Mouse (Mus musculus) cortical plate, adult 2 months (tissue): ENCODE data around the gene Rab8b. TPM values are rescaled to one million over a fixed set of nuclear protein-coding genes. Genes with fewer than 3 reads are reported as not detected.
"Not testable (repeated sequence)": the region's sequence is repeated elsewhere in the genome, so short reads cannot be mapped to it uniquely, and the experiment has no call there.

Experiments used
- H3K27ac ChIP-seq: fragments of 200-500 bp; 2 replicates; pipeline ENCODE4 v1.5.1; 2012; ENCODE audit warnings: low read length, control low read depth, inconsistent platforms; ENCODE audit not compliant: insufficient read depth
- H3K4me1 ChIP-seq: fragments of 200-500 bp; 2 replicates; pipeline ENCODE4 v1.6.1; 2011; ENCODE audit warnings: low read length; ENCODE audit not compliant: control insufficient read depth, insufficient read depth
- H3K4me3 ChIP-seq: fragments of 200-500 bp; 2 replicates; pipeline ENCODE4 v1.5.1; 2011; ENCODE audit warnings: mild to moderate bottlenecking, low read length, control low read depth; ENCODE audit not compliant: insufficient read depth
- CTCF ChIP-seq: fragments of 200-500 bp; IDR thresholded peaks from 2 replicates; pipeline ENCODE4 v1.5.1; 2011; ENCODE audit warnings: mild to moderate bottlenecking, control low read depth, low read length; ENCODE audit not compliant: insufficient read depth; ENCODE audit errors: extremely low read depth
- POLR2A ChIP-seq: fragments of 200-500 bp; IDR thresholded peaks from 2 replicates; pipeline ENCODE4 v1.6.1; 2011; ENCODE audit warnings: mild to moderate bottlenecking, low read length, control low read depth; ENCODE audit not compliant: insufficient read depth; ENCODE audit errors: extremely low read depth
- polyA plus RNA-seq: library from polyadenylated mRNA; depleted of rRNA; stranded (reverse); fragments of >200 nt; gene quantifications from 2 replicates; pipeline ENCODE4 v1.2.3, GENCODE M21; 2012; rRNA removed

The Rab8b gene
- polyA plus RNA-seq, 1 experiment = 17.4 TPM

DNA sequence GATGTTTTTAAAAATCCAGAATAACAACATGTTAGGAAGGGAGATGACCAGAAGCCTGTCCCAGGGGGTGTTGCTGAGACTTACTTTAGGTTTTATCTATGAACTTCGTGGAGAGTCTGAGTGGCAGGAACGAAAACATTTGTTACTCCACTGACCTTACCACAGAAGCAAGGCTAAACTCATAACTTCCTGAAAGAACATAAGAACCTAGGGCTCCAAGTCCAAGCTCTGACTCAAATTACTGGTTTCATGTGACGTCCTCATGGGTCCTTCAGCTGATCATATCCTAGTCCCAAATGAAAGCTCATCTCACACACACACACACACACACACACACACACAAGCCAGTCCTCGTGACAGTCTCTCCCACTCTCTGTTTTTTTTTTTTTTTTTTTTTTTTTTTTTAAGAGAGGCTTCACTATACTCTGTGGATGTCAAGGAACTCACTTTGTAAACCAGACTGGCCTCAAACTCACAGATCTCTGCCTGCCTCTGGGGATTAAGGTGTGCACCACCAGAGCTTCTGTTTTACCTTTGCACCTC is 87.0 kb downstream of the Rab8b start:
- Histone ChIP-seq H3K4me1 (peaks cover 3% of the 10 kb centered on the region; the same call in 1 of the 2 replicates), H3K4me3 (no peak overlapping the region), H3K27ac (no peak overlapping the region)
- no peak for TF ChIP-seq CTCF
- TF ChIP-seq POLR2A = no peak

DNA sequence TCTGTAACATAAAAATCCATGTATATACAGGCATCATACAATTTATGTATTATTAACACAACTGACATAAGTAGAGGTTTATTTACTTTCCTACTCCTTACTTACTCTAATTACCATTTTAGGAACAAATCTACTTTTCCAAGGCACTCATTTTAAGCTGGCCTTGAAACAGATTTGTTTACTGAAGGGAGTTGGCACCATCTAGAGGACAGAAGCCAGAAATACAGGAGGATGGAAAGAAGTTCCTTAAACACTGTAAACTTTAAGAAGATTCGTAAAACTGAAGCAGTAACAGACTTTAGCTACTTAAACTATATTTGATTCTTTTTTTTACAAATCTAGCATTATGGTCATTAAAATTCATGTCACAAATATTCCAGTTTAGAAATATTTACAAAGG is 93.5 kb downstream of the Rab8b start:
- H3K4me1 ChIP-seq = no peaks in the 10 kb centered on the region
- no peak overlapping the region for H3K4me3 ChIP-seq
- no peak overlapping the region for H3K27ac ChIP-seq
- TF ChIP-seq POLR2A = no peak

DNA sequence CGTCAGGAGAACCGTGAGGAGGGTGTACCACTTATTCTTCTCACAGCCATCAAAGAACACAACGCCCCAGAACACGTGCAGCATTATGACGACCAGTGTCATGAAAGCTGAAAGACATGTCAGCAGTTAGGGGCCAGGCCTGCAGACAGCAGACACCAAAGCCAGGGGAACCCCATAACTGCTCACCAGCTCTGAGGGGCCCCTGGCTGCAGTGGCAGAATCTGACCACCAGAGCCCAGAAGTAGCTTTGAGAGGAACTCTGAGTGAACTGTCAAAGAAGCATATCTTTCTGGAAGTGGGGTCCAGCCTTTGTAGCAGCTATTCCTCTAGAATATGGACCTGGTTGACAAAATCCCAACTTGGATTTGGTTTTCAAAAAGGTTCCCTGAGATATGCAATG is 97.2 kb downstream of the Rab8b start:
- H3K4me1 ChIP-seq, H3K4me3 ChIP-seq, H3K27ac ChIP-seq: not testable (repeated sequence)

DNA sequence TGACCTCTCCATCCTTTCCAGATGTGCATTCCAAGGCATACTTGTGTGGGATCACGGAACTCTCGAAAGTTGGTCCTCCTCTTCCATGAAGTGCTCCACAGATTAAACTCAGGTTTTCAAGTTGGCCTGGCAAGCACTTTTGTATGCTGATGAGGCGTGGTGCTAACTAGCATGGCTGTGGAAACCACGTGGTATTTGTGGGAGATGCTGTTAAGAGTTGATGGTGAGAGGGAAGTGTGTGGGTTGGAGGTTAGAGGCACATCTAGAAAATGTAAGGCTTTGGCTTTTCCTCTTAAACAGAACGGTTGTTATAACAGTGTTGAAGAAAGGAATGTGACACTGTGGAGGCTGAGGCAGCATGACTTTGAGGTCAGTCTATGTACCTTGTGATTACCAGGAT is 98.5 kb downstream of the Rab8b start:
- Histone ChIP-seq H3K27ac (no peak overlapping the region), H3K4me3 (no peak overlapping the region), H3K4me1 (no peaks in the 10 kb centered on the region)
- TF ChIP-seq POLR2A (no peak), CTCF (no peak)

DNA sequence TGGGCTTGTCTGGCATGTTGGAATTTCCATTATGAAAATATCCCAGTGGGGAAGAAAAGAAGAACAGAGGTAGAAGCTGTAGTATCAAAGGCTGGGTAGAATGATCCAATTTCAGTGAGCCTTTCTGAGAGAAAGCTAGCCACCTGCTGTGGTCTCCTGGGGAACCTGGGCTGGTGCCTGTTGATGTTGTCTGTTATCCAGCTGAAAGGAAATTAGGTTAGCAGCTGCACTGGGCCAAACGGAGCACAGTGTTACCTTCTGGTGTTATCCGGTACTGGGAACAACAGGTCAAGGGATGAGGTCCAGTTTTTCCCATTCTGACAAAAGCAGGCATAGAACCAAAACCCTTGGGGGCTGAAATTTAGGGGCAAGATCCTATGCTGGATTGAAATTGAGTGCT is 106.1 kb downstream of the Rab8b start:
- Histone ChIP-seq H3K4me1 (no peaks in the 10 kb centered on the region), H3K27ac (no peak overlapping the region), H3K4me3 (no peak overlapping the region)
- no peak for TF ChIP-seq POLR2A
- no peak for TF ChIP-seq CTCF

DNA sequence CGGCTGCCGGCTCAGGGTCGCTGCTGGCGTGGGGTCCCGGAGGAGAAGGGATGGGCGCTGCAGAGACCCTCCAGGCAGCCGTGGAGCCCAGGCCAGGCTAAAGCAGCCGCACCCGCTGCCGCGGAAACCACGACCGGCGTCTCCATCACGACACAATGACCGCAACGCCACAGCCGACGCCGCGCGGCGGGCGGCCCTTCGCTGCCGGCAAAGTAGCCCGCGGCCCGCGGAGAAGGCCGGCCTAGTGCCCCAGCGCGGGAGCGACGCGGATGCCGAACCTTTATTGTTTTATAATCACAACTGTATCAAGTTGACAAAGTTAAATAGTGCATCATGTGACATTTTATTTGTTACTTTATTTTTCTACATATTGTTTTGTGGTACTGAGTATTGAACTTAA is 113.5 kb downstream of the Rab8b start:
- H3K27ac ChIP-seq, H3K4me3 ChIP-seq, H3K4me1 ChIP-seq: not testable (repeated sequence)

DNA sequence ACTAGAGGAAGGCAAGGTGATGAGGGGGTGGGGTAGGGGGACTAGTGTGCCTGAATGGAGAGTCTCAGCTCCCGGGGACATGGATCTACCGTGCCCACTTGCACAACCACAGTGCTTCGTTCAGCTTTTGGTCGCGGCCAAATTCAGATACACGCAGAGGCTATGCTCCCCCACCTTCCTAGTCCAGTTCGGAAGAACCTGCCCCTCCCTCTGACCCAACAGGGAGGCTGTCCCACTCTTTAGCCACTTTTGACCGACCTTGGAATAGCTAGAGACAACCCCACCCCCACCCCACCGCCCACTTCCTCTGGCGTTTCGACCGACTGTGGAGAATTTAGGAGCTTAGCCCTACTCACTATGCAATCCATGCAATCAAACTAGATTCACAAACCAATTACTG is 117.5 kb downstream of the Rab8b start:
- TF ChIP-seq POLR2A (no peak), CTCF (no peak)
- Histone ChIP-seq H3K4me1 (no peaks in the 10 kb centered on the region), H3K4me3 (no peak overlapping the region), H3K27ac (no peak overlapping the region)

DNA sequence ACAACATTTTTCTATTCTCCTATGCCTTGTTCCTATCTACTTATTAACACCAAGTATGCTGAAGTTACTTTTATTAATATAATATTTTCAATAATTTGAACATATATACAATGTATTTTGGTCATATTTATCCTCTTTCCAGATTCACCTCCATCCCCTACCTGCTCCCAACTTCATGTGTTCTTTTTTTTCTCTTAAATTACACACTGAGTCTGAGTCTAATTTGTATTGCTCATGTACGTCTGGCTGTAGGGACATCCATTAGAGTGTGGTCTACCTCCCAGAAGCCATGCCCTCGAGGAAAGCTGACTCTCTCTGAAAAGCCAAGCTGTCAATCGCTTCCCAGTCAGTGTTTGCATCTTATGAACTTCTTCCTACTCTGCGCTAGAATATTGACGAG is 122.7 kb downstream of the Rab8b start, which contains the start of gene Gm10647:
TSS of gene Gm10647 (plus strand) at position 301 of the 400 bp plus-strand sequence.
- H3K27ac ChIP-seq = no peak within 1 kb of the TSS
- TF ChIP-seq CTCF = no peak
- no peak for TF ChIP-seq POLR2A

DNA sequence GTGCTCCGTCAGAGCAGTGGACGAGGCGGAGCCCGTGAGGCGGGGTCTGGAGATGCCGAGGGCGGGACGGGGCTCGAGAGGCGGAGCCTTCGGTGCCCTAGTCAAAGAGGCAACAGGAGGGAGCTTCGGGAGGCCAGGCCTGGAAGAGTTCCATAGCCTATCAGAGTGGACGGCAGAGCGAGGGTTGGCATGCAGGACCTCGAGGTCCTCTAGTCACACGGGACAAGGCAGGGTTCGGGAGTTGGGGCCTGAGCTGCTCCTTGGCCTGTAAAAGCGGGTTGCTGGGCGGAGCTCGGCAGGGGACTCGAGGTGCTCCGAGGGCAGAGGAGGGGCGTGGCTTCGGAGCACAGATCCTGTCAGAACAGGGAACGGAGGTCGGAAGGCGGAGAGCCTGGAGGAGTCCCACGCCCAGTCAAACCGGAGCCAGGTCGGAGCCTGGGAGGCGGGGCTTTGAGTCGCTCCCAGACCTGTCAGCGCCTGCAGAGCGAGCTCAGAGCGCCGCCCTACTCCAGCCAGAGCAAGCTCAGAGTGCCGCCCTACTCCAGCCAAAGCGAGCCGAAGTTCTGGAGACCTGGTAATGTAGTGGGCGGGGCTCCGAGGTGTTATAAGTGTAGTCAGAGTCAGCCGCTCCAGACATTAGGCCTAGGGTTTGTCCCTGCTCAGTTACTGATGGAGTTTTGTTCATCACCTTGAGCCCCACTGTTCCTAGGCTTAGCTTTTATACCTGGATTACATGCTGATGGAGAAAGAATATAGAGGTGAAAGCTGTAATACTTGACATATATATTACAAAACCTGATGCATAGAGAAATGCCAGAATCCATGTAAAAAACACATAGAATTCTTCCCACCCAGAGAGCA is 123.8 kb downstream of the Rab8b start, which contains the start of gene Aph1b:
TSS of gene Aph1b (minus strand) at position 27 of the 861 bp plus-strand sequence.
- H3K27ac ChIP-seq = peak within 1 kb of the TSS; percentile 67
- H3K4me1 ChIP-seq = no peaks in the 10 kb centered on the region
- H3K4me3 ChIP-seq = peak within 1 kb of the TSS; percentile 44
- TF ChIP-seq CTCF (no peak), POLR2A (0 out of 2 replicates have a peak, but pooled peaks have one; percentile 23)

More for the DNA sequence above, 122.7 kb downstream of the Rab8b start, which contains the start of gene Gm10647:
- Histone ChIP-seq H3K4me1 (no peaks in the 10 kb centered on the region), H3K4me3 (peak within 1 kb of the TSS; percentile 44)

DNA sequence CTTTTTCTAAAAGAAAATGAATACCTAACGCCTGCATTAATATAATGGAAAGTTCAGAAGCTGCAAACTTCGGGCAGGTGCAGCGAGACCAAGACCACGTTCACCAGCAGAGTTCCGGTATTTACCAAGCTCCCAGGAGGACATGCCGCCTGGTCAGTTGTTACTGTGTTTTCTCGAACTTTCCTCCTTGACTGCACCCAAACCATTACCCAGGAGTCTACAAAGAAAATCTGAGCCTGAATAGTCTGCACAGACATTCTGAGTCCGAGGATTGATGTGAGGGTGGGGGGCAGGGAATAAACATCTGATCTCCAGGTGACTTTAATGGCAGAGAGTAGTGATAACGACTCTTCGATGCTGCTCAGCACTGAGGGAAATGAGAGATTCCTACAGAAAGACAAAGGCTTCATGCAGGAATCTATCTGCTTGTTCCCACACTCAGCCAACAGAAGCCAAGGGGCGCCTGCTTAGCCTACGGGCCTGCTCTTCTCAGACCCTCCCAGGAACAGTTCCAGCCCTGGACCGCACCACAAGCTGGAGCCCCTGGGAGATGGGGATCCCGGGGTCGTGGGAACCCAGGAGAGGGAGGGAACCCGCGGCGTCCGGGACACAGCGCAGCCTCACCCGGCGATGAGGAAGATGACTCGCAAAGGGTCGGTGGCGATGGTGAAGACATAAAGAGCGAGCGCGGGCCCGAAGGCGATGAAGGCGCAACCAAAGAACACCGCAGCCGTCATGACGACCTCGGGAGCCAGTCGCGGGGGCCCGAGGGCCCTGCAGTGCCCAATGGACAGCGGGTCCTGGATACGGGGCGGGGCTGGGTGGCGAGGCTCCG is 124.6 kb downstream of the Rab8b start:
- H3K27ac ChIP-seq = peak overlapping the region; percentile 67
- H3K4me3 ChIP-seq = peak overlapping the region; percentile 44
- TF ChIP-seq CTCF (no peak), POLR2A (no peak)
- no peaks in the 10 kb centered on the region for H3K4me1 ChIP-seq

Other genes starting within 250 kb of the Rab8b start
- gene Car12, start 206.0 kb downstream of the Rab8b start, polyA plus RNA-seq = 6.0 and 6.5 TPM in 2 replicates
- gene Aph1b, start 124.2 kb downstream of the Rab8b start, polyA plus RNA-seq = 12.3 and 12.9 TPM in 2 replicates
- 0.23 and 0.40 TPM in 2 replicates for gene Gm10647, start 122.6 kb downstream of the Rab8b start, polyA plus RNA-seq
- 5.3 and 5.5 TPM in 2 replicates for gene Aph1c, start 85.0 kb downstream of the Rab8b start, polyA plus RNA-seq
- gene Rps27l, start 26.4 kb upstream of the Rab8b start, polyA plus RNA-seq = 43.3 and 54.1 TPM in 2 replicates
- gene Lactb, start 55.8 kb upstream of the Rab8b start, polyA plus RNA-seq = 18.2 and 18.5 TPM in 2 replicates
- gene Tpm1, start 129.7 kb upstream of the Rab8b start, polyA plus RNA-seq = 234 and 242 TPM in 2 replicates